Mouse (Mus musculus) lung, adult 2 months (tissue): ENCODE data around the gene Arhgap32.

ENCODE experiments used
- CTCF ChIP-seq: fragments of 200-500 bp; IDR thresholded peaks from 2 replicates; pipeline ENCODE4 v1.5.1; 2011; ENCODE audit warnings: mild to moderate bottlenecking, low read length, control low read depth; ENCODE audit not compliant: insufficient read depth
- POLR2A ChIP-seq: fragments of 200-500 bp; IDR thresholded peaks from 2 replicates; pipeline ENCODE4 v1.6.1; 2011; ENCODE audit warnings: low read depth, mild to moderate bottlenecking, control low read depth, low read length, borderline replicate concordance; ENCODE audit errors: extremely low read depth

GRCm38 (mm10) chr9:32257365-32257764 lies 141.4 kb downstream of the Arhgap32 start:
- TF ChIP-seq CTCF: no peak
- no peak for TF ChIP-seq POLR2A
